Mouse (Mus musculus) erythroid progenitor cell, adult 5-6 weeks (primary cell): ENCODE data around the gene Hoxc4. TPM values are rescaled to one million over a fixed set of nuclear protein-coding genes. Genes with fewer than 3 reads are reported as not detected.

Source experiments
- ATAC-seq: replicated peaks from 2 replicates; pipeline ENCODE4 v1.8.0; 2016; ENCODE audit warnings: moderate number of reproducible peaks, mild to moderate bottlenecking, moderate TSS enrichment, inconsistent platforms; ENCODE audit not compliant: poor library complexity, low FRiP score, severe bottlenecking
- total RNA-seq, 2 experiments: library from RNA; stranded (forward) in 1 of 2; stranded (reverse) in 1 of 2; fragments of 150-400 nt in 1 of 2; fragments of 186-747, 209-891 nt in 1 of 2; gene quantifications; 2 replicates each; pipeline versions ENCODE4 v1.2.3 to v1.2.4; 2015 to 2017; ENCODE audit warnings: low replicate concordance in 2 of 2

Gene Hoxc4
- total RNA-seq (2015; ENCODE audit: low replicate concordance) (not detected in 2 replicates), total RNA-seq (2017; ENCODE audit: low replicate concordance) (not detected in 2 replicates)

- no peak for ATAC-seq
Observed at GRCm38 (mm10) chr15:103018636-103019035, at the start of gene Hoxc4. Gene Hoxc4 (plus strand): TSS chr15:103018934.

- no peak for ATAC-seq
Observed at GRCm38 (mm10) chr15:102969296-102969695, 49.4 kb upstream of the Hoxc4 start.

GRCm38 (mm10) chr15:102970740-102971139 is 48.0 kb upstream of the Hoxc4 start:
- no peak for ATAC-seq

GRCm38 (mm10) chr15:102972254-102972653 is 46.5 kb upstream of the Hoxc4 start:
- no peak for ATAC-seq

- ATAC-seq: no peak
Observed at GRCm38 (mm10) chr15:102972753-102973152, 46.0 kb upstream of the Hoxc4 start.

GRCm38 (mm10) chr15:102975034-102975433 is 43.7 kb upstream of the Hoxc4 start:
- no peak for ATAC-seq

GRCm38 (mm10) chr15:102975688-102976111 is 43.0 kb upstream of the Hoxc4 start:
- ATAC-seq: no peak

- no peak for ATAC-seq
Observed at GRCm38 (mm10) chr15:102976171-102976570, 42.6 kb upstream of the Hoxc4 start, which contains the start of gene Hoxc9. Gene Hoxc9 (plus strand): TSS chr15:102976439.

- no peak for ATAC-seq
Observed at GRCm38 (mm10) chr15:102976631-102977422, 41.9 kb upstream of the Hoxc4 start.

GRCm38 (mm10) chr15:102977423-102977974 is 41.2 kb upstream of the Hoxc4 start:
- no peak for ATAC-seq

GRCm38 (mm10) chr15:102978615-102979515 is 39.9 kb upstream of the Hoxc4 start:
- no peak for ATAC-seq

- ATAC-seq: no peak
Observed at GRCm38 (mm10) chr15:102979936-102980335, 38.8 kb upstream of the Hoxc4 start.

GRCm38 (mm10) chr15:102980352-102980751 is 38.4 kb upstream of the Hoxc4 start:
- no peak for ATAC-seq

GRCm38 (mm10) chr15:102980912-102981311 is 37.8 kb upstream of the Hoxc4 start:
- ATAC-seq: no peak

GRCm38 (mm10) chr15:102981379-102982288 is 37.1 kb upstream of the Hoxc4 start:
- ATAC-seq: no peak

- no peak for ATAC-seq
Observed at GRCm38 (mm10) chr15:102983716-102984115, 35.0 kb upstream of the Hoxc4 start.

GRCm38 (mm10) chr15:102984521-102984920 is 34.2 kb upstream of the Hoxc4 start:
- ATAC-seq: no peak

GRCm38 (mm10) chr15:102984925-102985324 is 33.8 kb upstream of the Hoxc4 start:
- no peak for ATAC-seq
